Mouse (Mus musculus) urinary bladder, postnatal 36 days (tissue): Measurements from ENCODE around the gene Hemk1.

Experiments used
- DNase-seq, 2 experiments: peaks; one replicate each; pipeline ENCODE4 v3.0.0; 2022; ENCODE audit warnings: low spot score in 2 of 2, mixed read lengths in 1 of 2

The Hemk1 gene

GRCm38 (mm10) chr9:107295616-107296015 is 42.5 kb downstream of the Hemk1 start:
- DNase-seq, result no peak

- DNase-seq, result peak; percentile 75 to 85
Measured at GRCm38 (mm10) chr9:107294249-107294648, 43.9 kb downstream of the Hemk1 start.

GRCm38 (mm10) chr9:107290897-107291296 is 47.3 kb downstream of the Hemk1 start:
- peak; percentile 80 to 82 for DNase-seq

- peak; percentile 86 to 92 for DNase-seq
Measured at GRCm38 (mm10) chr9:107289211-107290076, 48.7 kb downstream of the Hemk1 start, which contains the start of gene Mapkapk3. Mapkapk3 (minus strand) TSS chr9:107289877.

GRCm38 (mm10) chr9:107288711-107289110 is 49.4 kb downstream of the Hemk1 start:
- DNase-seq, result peak; percentile 44 to 56

- DNase-seq, result no peak
Measured at GRCm38 (mm10) chr9:107288105-107288650, 50.0 kb downstream of the Hemk1 start.

GRCm38 (mm10) chr9:107287294-107287693 is 50.9 kb downstream of the Hemk1 start:
- no peak for DNase-seq

GRCm38 (mm10) chr9:107285009-107285408 is 53.1 kb downstream of the Hemk1 start:
- DNase-seq, result peak; percentile 73 to 74

- no peak for DNase-seq
Measured at GRCm38 (mm10) chr9:107282951-107283350, 55.2 kb downstream of the Hemk1 start.

GRCm38 (mm10) chr9:107281241-107281987 is 56.7 kb downstream of the Hemk1 start:
- DNase-seq, result no peak

GRCm38 (mm10) chr9:107280322-107281027 is 57.7 kb downstream of the Hemk1 start:
- no peak for DNase-seq

- no peak for DNase-seq
Measured at GRCm38 (mm10) chr9:107279378-107280321, 58.5 kb downstream of the Hemk1 start.

GRCm38 (mm10) chr9:107278527-107279377 is 59.4 kb downstream of the Hemk1 start:
- peak in 1 of 2 experiments; percentile 23 for DNase-seq

GRCm38 (mm10) chr9:107278126-107278525 is 60.0 kb downstream of the Hemk1 start:
- no peak for DNase-seq

GRCm38 (mm10) chr9:107277603-107278002 is 60.5 kb downstream of the Hemk1 start:
- no peak for DNase-seq
